Mouse (Mus musculus) telencephalon, adult 2 months (tissue): ENCODE measurements around the gene Gm11549.

Source experiments
- DNase-seq: peaks from one replicate; pipeline ENCODE4 v3.0.0-alpha.2; 2011; ENCODE audit warnings: low read depth, low spot score

The Gm11549 gene

GRCm38 (mm10) chr3:36516196-36516595, 5.4 kb downstream of the Gm11549 start:
- peak; percentile 84 for DNase-seq

- DNase-seq: no peak
Measured at GRCm38 (mm10) chr3:36511491-36511890, 10.1 kb downstream of the Gm11549 start.

- DNase-seq: no peak
Measured at GRCm38 (mm10) chr3:36505809-36506735, 15.5 kb downstream of the Gm11549 start.

GRCm38 (mm10) chr3:36505306-36505705, 16.3 kb downstream of the Gm11549 start:
- DNase-seq: no peak

GRCm38 (mm10) chr3:36501546-36501945, 20.1 kb downstream of the Gm11549 start:
- no peak for DNase-seq

GRCm38 (mm10) chr3:36500976-36501375, 20.6 kb downstream of the Gm11549 start:
- DNase-seq: no peak

- no peak for DNase-seq
Measured at GRCm38 (mm10) chr3:36499418-36499817, 22.2 kb downstream of the Gm11549 start.

GRCm38 (mm10) chr3:36498224-36498623, 23.4 kb downstream of the Gm11549 start:
- DNase-seq: no peak

GRCm38 (mm10) chr3:36496746-36497145, 24.9 kb downstream of the Gm11549 start:
- peak; percentile 70 for DNase-seq

GRCm38 (mm10) chr3:36496273-36496672, 25.3 kb downstream of the Gm11549 start:
- DNase-seq: no peak

GRCm38 (mm10) chr3:36495436-36495835, 26.2 kb downstream of the Gm11549 start:
- no peak for DNase-seq

- DNase-seq: no peak
Measured at GRCm38 (mm10) chr3:36494613-36495012, 27.0 kb downstream of the Gm11549 start.

- DNase-seq: no peak
Measured at GRCm38 (mm10) chr3:36493641-36494283, 27.9 kb downstream of the Gm11549 start.

- DNase-seq: no peak
Measured at GRCm38 (mm10) chr3:36492716-36493391, 28.8 kb downstream of the Gm11549 start.

- DNase-seq: no peak
Measured at GRCm38 (mm10) chr3:36491535-36491934, 30.1 kb downstream of the Gm11549 start.

- no peak for DNase-seq
Measured at GRCm38 (mm10) chr3:36489590-36489910, 32.1 kb downstream of the Gm11549 start.

GRCm38 (mm10) chr3:36488899-36489589, 32.6 kb downstream of the Gm11549 start:
- DNase-seq: no peak

GRCm38 (mm10) chr3:36488367-36488766, 33.2 kb downstream of the Gm11549 start:
- DNase-seq: no peak

- DNase-seq: peak; percentile 42
Measured at GRCm38 (mm10) chr3:36486881-36487280, 34.7 kb downstream of the Gm11549 start.

- DNase-seq: no peak
Measured at GRCm38 (mm10) chr3:36486176-36486575, 35.4 kb downstream of the Gm11549 start.

- peak; percentile 60 for DNase-seq
Measured at GRCm38 (mm10) chr3:36484292-36484691, 37.3 kb downstream of the Gm11549 start.

GRCm38 (mm10) chr3:36482940-36483339, 38.7 kb downstream of the Gm11549 start:
- no peak for DNase-seq
